Mouse (Mus musculus) spleen, postnatal 36 days (tissue): Measurements from ENCODE around the gene Inhbc.

Source experiments
- DNase-seq, 2 experiments: peaks; one replicate each; pipeline ENCODE4 v3.0.0; 2022; ENCODE audit warnings: low spot score in 2 of 2, mixed read lengths in 1 of 2

Inhbc gene

GRCm38 (mm10) chr10:127351719-127352118, 18.5 kb downstream of the Inhbc start:
- no peak for DNase-seq

GRCm38 (mm10) chr10:127351285-127351595, 19.0 kb downstream of the Inhbc start:
- DNase-seq: no peak

GRCm38 (mm10) chr10:127350594-127351284, 19.5 kb downstream of the Inhbc start:
- peak; percentile 53 for DNase-seq

- DNase-seq: no peak
These were observed 20.4 kb downstream of the Inhbc start for GRCm38 (mm10) chr10:127349810-127350209.

- no peak for DNase-seq
These were observed 21.3 kb downstream of the Inhbc start for GRCm38 (mm10) chr10:127348957-127349356.

- no peak for DNase-seq
These were observed 24.1 kb downstream of the Inhbc start for GRCm38 (mm10) chr10:127346173-127346572.

GRCm38 (mm10) chr10:127343029-127343428, 27.2 kb downstream of the Inhbc start:
- DNase-seq: no peak

- peak; percentile 61 to 75 for DNase-seq
These were observed 28.2 kb downstream of the Inhbc start, which contains the start of gene Gli1 for GRCm38 (mm10) chr10:127341891-127342639. Gene Gli1 (minus strand): TSS chr10:127341974.

- no peak for DNase-seq
These were observed 28.9 kb downstream of the Inhbc start for GRCm38 (mm10) chr10:127341360-127341690.

GRCm38 (mm10) chr10:127340577-127341359, 29.5 kb downstream of the Inhbc start:
- no peak for DNase-seq

GRCm38 (mm10) chr10:127339683-127340576, 30.3 kb downstream of the Inhbc start:
- DNase-seq: no peak

GRCm38 (mm10) chr10:127338930-127339682, 31.1 kb downstream of the Inhbc start:
- peak; percentile 83 to 84 for DNase-seq

GRCm38 (mm10) chr10:127337536-127338099, 32.6 kb downstream of the Inhbc start:
- DNase-seq: no peak

- no peak for DNase-seq
These were observed 33.3 kb downstream of the Inhbc start for GRCm38 (mm10) chr10:127336952-127337351.

- DNase-seq: no peak
These were observed 35.0 kb downstream of the Inhbc start for GRCm38 (mm10) chr10:127335271-127335670.

- no peak for DNase-seq
These were observed 37.1 kb downstream of the Inhbc start for GRCm38 (mm10) chr10:127333152-127333551.

- DNase-seq: no peak
These were observed 37.9 kb downstream of the Inhbc start for GRCm38 (mm10) chr10:127332211-127332874.

- DNase-seq: no peak
These were observed 40.0 kb downstream of the Inhbc start for GRCm38 (mm10) chr10:127330212-127330611.

- DNase-seq: no peak
These were observed 42.6 kb downstream of the Inhbc start for GRCm38 (mm10) chr10:127327461-127328145.
